In the genomic region with DNA sequence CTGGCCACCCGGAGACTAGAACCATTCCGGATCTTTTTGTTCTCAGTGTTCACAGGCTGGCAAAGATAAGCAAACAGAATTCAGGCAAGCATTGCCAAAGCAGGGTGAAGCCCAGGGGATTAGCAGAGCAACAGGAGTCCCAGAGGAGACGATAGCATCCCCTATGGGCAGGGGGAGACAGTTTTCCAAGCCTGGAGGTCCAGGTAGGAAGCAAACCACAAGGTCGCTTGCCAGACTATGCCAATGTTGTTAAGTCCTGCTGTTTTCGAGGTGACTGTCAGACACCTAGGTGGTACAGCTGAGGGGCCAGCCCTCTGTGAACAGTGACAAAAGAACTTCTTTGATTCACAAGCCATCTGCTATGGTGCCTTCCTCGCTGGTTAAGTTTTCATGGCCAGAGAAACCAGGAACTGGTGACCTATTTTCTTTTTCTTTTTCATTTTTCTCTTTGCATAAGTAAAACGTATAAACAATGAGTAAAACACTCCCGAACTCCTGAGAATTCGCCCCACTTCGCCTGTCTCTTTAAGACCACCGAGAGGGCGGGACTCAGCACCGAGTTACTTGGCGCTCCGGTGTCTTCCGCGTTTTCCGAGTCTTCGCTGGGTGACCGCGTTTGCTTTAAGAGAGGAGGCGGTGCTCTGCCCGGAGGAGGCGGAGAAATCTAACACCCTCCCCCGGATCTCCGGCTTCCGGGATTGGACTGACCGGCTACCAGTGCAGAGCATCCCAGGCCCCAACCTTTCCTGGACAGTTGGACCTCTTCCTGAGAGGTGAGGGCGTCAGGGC, we compare ENCODE assay signal across 8 mouse cellular contexts. TPM values are rescaled to one million over a fixed set of nuclear protein-coding genes. Genes with fewer than 3 reads are reported as not detected.
DNase-seq lines count a peak whose midpoint lies in the region; ATAC-seq and TF ChIP-seq lines count a peak whose summit lies in the region.

A gene (plus strand): TSS at position 674 of the 789 bp plus-strand sequence.

- H3K9ac ChIP-seq in forebrain, postnatal 0 days: peak within 1 kb of the TSS; percentile 54
- peak within 1 kb of the TSS; percentile 55 for H3K9ac ChIP-seq in lung, embryonic 15.5 days

- WGBS in forebrain, postnatal 0 days: under 1% methylated on average over 29 of the region's 29 CpGs
- under 1% methylated on average over 29 of the region's 29 CpGs for WGBS in lung, embryonic 15.5 days

- peaks cover 12% of the 10 kb centered on the region for H3K27me3 ChIP-seq in G1E (ENCODE audit: insufficient read depth, low read length)
- H3K27me3 ChIP-seq in forebrain, postnatal 0 days (ENCODE audit: insufficient read depth, low read length): no peaks in the 10 kb centered on the region
- no peaks in the 10 kb centered on the region for H3K27me3 ChIP-seq in lung, embryonic 15.5 days

- H3K4me2 ChIP-seq in forebrain, postnatal 0 days (ENCODE audit: low read depth): peak within 1 kb of the TSS; percentile 61
- H3K4me2 ChIP-seq in lung, embryonic 15.5 days: peak within 1 kb of the TSS; percentile 83

- peak within 1 kb of the TSS; percentile 82 for H3K4me3 ChIP-seq in G1E (ENCODE audit: low read depth, low read length)
- H3K4me3 ChIP-seq in forebrain, postnatal 0 days (ENCODE audit: low read depth, low read length): peak within 1 kb of the TSS; percentile 65
- peak within 1 kb of the TSS; percentile 69 for H3K4me3 ChIP-seq in lung, embryonic 15.5 days

- H3K36me3 ChIP-seq in G1E (replicated peaks): peaks cover 32% of the 10 kb centered on the region
- H3K36me3 ChIP-seq in forebrain, postnatal 0 days (ENCODE audit: insufficient read depth): peaks cover 17% of the 10 kb centered on the region; the same call in 1 of the 2 replicates
- H3K36me3 ChIP-seq in lung, embryonic 15.5 days: peaks cover 2% of the 10 kb centered on the region; the same call in 1 of the 2 replicates

- no peak within 1 kb of the TSS for H3K27ac ChIP-seq in forebrain, postnatal 0 days (ENCODE audit: low read depth, low read length)
- peak within 1 kb of the TSS; percentile 42 for H3K27ac ChIP-seq in lung, embryonic 15.5 days

- DNase-seq in G1E (ENCODE audit: low spot score): peak; percentile 94
- DNase-seq in cerebellum, adult 18-20 months: peak; percentile 88 to 94
- peak; percentile 91 for DNase-seq in forebrain, postnatal 0 days
- peak; percentile 92 for DNase-seq in heart, postnatal 4 days
- DNase-seq in layer of hippocampus, adult 8-10 months (ENCODE audit: low spot score in 2 of 2): peak; percentile 83 to 85
- peak; percentile 86 for DNase-seq in ovary, adult 18-20 months (ENCODE audit: low spot score)
- DNase-seq in thymus, postnatal 0 days (ENCODE audit: low spot score): peak; percentile 92

- no peak for TF ChIP-seq CTCF in G1E (IDR thresholded peaks at IDR 0.05; ENCODE audit: low read depth, low read length)
- TF ChIP-seq CTCF in forebrain, postnatal 0 days (IDR thresholded peaks at IDR 0.05; ENCODE audit: low read depth): peak; percentile 55

- peaks cover 31% of the 10 kb centered on the region for H3K4me1 ChIP-seq in G1E (ENCODE audit: insufficient read depth, low read depth, low read length)
- peaks cover 12% of the 10 kb centered on the region; the same call in 1 of the 2 replicates for H3K4me1 ChIP-seq in forebrain, postnatal 0 days (ENCODE audit: insufficient read depth)
- peaks cover 15% of the 10 kb centered on the region for H3K4me1 ChIP-seq in lung, embryonic 15.5 days

- H3K9me3 ChIP-seq in G1E (replicated peaks): no peaks in the 10 kb centered on the region; the same call in 1 of the 2 replicates
- no peaks in the 10 kb centered on the region for H3K9me3 ChIP-seq in forebrain, postnatal 0 days (ENCODE audit: low read length)
- H3K9me3 ChIP-seq in lung, embryonic 15.5 days: no peaks in the 10 kb centered on the region

- ATAC-seq in G1E (ENCODE audit: extremely low read depth, insufficient number of reproducible peaks, low FRiP score, poor library complexity, severe bottlenecking): peak; percentile 89
- peak; percentile 96 for ATAC-seq in forebrain, postnatal 0 days
- ATAC-seq in lung, embryonic 15.5 days (ENCODE audit: borderline replicate concordance, extremely low read depth, low FRiP score, low TSS enrichment): peak; percentile 94

RNA-seq across cellular contexts. Expression of the gene that starts here (rescaled TPM):
- 26.8 and 27.5 TPM in 2 replicates for total RNA-seq in G1E (2014; fragmentation: Nextera tagmentation)
- 35.8 and 45.5 TPM in 2 replicates for total RNA-seq in G1E (2017)
- polyA plus RNA-seq in G1E (2012): 8.8 and 13.4 TPM in 2 replicates
- total RNA-seq in forebrain, postnatal 0 days (2014; rRNA removed): 47.6 and 65.3 TPM in 2 replicates
- polyA plus RNA-seq in forebrain, postnatal 0 days (2015; fragmentation: Nextera tagmentation; extraction: Ambion mirVana): 60.2 and 61.5 TPM in 2 replicates
- total RNA-seq in heart, postnatal 4 days (2021): 10 to 100 TPM; 28.0 to 32.3 TPM
- total RNA-seq in layer of hippocampus, adult 8-10 months (2022): 10 to 100 TPM; 47.8 to 56.9 (median 50.6) TPM
- 51.6 and 55.3 TPM in 2 replicates for polyA plus RNA-seq in lung, embryonic 15.5 days (2015; fragmentation: Nextera tagmentation; extraction: Ambion mirVana)
- 84.3 and 87.2 TPM in 2 replicates for polyA plus RNA-seq in thymus, postnatal 0 days (2015; fragmentation: Nextera tagmentation; extraction: Ambion mirVana)
